Mouse (Mus musculus): ENCODE data around the gene Acox3.

- no peak for TF ChIP-seq CTCF (conservative IDR thresholded peaks at IDR 0.05; ENCODE audit: insufficient read depth, insufficient read length, low read depth, low read length)
- TF ChIP-seq POLR2A (IDR thresholded peaks at IDR 0.05; ENCODE audit: low read depth, low read length) = no peak
Observed at GRCm38 (mm10) chr5:35621114-35621513, 38.3 kb downstream of the Acox3 start.
